Mouse (Mus musculus): ENCODE measurements around the gene Syt17.
A peak's percentile ranks its signal among the peaks of the same experiment; 100 is the strongest.
"Not testable (repeated sequence)": the region's sequence is repeated elsewhere in the genome, so short reads cannot be mapped to it uniquely, and the experiment has no call there.

Gene Syt17

DNA sequence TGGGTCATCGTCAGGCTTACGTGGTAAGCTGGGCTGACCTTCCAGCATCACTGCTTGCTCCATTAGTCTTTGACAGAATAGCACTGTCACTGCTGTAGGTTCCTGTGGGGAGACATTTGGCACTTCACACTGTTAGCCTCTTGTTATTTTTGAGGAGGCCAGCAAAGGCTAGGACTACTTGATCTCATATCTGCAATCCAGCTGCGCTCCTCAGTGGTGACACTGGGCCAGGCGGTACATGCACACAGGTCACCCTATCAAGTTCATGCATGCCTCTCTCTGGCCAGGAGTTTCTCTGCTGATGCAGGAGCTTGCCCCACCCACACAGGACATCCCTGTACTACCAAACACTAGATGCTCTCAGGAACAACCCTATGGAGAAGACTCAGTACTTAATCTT lies 71.4 kb downstream of the Syt17 start:
- DNase-seq = no peak

DNA sequence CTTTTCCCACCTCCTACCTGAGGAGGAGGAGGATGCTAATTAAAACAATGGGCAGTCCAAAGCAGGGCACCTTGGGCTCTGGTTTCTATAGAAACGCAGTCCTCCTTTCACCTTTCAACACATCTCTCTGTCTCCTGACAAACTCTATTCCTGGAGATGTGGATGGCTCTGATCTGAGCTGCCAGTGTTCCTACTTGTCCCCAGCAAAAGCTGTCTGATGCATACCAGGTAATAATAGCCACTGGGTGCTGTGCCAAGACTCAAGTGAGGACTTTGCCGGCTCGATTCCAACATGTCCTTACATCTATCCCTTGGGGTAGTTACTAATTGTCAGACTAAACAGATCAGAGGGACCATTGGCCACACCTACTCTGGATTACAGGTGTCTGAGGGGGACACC lies 72.7 kb downstream of the Syt17 start:
- DNase-seq = no peak

DNA sequence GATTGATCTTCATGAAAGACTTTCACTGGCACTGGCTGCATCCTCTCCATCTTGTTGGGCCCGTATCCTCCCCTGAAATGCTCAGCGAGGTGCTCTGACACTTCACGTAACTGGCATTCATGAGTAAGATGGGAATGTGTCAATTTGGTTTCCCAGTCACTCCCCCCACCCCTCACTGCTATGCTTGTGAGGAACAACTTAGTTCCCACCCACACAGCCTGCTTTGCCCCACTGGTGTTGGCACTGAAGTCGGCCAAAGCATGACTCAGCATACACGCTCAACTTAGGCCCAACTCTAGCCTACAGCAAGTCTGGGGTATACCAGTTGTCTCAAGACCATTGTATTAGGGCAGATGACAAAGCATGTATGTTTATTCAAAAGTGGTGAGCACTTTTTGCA lies 76.7 kb downstream of the Syt17 start:
- no peak for DNase-seq

DNA sequence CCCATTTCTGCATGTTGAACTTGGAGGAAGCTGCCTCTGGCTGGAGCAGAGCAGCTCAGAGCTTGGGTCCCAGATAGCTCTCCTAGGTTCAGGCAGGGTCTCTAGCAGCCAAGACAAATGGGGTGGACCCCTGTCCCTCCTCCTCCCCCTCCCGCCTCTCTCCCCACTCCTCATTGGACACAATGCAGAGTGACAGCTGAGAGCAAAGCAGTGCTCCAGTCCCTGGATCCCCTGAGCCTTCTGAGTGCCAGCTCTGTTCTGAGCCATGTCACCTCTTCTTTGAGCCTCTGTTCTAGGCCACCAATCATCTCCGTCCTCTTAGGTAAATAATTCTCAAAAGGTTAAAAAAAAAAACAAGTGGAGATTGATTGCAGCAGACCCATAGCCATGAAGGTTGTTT lies 78.3 kb downstream of the Syt17 start:
- peak; percentile 11 for DNase-seq

DNA sequence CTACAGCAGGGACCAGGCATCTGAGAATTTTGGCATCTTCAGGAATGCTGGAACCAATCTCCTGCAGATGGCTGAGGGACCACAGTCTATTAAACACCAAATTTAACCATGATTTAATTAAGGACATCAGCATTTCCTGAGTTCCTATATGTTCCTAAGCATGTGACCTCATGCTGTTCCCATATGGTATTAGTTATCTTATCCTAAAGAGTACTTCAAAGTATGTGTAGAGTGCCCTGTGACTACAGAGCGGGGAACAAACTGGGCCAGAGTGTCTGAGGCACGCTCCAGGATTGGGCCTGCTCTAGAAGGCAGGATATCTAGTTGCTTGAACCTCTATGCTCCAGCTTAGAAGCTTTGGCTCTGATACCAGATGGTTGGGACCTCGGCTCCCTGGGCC lies 82.1 kb downstream of the Syt17 start:
- DNase-seq = no peak

DNA sequence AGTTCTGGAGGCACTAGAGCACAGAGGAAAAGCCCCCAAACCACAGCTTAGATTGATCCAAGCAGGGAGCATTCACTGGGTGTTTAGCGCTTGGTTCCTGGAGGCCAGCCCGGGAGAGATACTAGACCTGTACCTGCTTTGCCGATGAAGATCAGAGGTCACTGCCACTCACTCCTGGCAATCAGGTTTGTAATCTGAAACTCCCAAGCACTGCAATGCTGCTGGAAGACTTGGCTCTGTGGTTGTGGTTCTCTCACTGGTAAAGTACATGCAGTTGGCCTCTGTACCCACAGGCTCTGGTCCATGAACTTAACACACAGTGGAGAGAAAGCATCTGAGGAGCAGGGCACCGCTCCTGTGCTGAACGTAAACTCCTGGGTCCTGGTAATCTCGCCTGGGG lies 82.8 kb downstream of the Syt17 start:
- DNase-seq = no peak

DNA sequence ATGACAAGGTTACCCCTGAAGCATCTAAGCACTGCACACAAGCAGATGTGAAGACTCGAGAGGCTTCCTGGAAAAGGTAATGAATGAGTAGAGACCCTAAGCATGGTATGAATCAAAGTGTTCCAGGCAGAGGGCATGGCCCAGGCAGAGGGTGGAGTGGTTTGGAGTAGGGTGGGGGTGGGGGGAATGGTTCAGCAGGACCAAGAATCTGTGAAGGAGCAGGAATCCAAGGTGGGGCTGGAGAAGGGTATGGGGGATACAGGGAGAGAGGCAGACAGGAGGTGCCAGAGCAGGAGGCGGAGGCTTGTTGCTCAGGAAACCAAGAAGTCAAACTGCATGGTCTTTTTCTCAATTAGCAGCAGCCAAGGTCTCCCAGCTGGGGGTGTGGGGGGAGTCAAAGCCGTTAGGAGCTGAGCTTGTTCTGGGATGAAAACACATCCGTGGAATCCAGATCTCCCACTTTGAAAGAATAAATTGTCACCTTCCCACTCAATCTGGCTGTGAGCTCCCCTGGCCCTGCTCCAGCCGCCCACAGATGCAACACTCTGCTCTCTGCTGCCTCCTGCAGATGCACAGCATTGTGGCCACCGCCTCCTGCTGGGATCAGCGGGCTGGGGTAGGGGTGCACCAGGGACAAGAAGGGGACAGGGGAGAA lies 83.5 kb downstream of the Syt17 start:
- DNase-seq = peak; percentile 59

DNA sequence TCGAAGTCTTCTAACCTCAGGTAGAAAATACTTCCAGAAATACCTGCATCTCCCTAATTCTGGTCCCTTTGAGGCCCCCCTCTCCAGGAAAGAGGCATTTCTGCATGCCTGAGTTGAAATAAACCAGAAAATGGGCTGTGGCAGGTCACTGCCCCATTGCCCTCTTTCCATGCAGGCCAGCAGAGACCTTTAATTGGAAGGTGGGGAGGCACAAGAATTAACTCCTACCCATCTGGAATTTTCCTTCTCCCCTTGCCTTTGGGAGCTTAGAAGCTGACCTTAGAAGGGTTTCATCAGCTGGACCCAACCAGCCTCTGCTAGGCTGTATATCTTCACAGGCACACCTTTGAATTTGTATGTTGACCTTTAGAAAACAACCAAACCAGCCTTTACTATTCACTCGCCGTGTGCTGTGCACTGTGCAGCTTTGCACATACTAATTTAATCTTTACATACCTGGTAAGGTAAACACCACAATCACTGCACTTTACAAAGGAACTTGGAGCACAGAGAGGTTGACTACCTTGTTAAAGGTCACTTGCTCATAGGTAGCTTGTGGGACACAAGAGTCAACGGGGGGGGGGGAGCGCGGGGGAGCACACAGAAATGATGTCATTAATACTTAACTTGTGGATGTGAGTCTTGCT lies 84.3 kb downstream of the Syt17 start:
- peak; percentile 15 for DNase-seq

DNA sequence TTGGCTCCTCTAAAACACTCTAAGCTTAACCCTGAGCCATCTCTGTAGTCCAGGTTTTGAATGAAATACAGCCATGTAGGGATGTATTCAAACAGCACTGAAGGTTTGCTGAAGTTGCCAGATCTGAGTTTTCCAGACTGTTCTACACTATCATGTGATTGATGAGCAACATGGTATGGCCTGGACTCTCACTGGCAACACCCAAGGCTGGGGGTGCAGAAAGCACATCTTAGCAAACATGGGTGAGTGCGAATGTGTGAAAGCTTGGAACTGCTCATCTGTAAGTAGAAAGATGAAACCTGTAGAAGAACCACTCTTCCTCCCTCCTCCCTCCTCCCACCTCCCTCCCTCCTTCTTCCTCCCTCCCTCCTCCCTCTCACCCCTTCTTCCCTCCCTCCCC lies 85.1 kb downstream of the Syt17 start:
- DNase-seq = no peak

DNA sequence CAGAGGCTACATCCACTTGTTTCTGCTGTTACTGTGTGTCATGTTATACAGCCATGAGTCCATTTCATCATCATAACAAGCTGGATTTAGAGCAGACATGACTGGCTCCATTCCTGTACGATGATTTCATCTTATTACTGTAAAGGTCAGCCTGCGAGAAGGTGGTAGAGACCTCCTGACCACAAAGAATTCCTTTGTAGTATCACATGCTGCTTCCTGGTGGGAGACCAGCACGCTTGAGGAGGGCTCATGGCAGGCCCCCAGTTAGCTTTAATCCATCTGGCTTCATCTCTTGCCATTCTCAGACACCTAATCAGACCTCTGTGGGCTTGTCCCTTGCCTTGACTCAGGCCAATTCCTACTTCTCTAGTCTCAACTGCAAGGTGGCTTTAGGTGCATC lies 85.8 kb downstream of the Syt17 start:
- DNase-seq = no peak

DNA sequence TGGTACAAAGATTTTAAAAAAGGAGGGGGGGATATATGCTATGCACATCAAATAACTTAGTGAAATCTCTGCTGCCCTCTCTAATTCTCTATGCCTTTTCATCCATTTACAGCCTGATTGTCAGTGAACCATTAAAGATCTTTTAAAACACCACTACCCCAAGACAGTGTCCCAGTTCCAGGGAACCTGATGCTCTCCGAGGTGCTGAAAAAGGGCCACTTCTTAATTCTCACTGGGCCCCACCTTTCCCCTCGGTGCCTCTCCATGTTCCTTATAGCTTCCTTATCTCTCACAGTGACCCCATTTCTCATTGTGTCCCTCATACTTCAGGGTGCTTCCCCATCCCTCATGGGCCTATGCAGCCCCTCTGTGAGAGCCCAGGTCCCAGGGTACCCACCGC lies 89.0 kb downstream of the Syt17 start:
- DNase-seq = peak; percentile 40

DNA sequence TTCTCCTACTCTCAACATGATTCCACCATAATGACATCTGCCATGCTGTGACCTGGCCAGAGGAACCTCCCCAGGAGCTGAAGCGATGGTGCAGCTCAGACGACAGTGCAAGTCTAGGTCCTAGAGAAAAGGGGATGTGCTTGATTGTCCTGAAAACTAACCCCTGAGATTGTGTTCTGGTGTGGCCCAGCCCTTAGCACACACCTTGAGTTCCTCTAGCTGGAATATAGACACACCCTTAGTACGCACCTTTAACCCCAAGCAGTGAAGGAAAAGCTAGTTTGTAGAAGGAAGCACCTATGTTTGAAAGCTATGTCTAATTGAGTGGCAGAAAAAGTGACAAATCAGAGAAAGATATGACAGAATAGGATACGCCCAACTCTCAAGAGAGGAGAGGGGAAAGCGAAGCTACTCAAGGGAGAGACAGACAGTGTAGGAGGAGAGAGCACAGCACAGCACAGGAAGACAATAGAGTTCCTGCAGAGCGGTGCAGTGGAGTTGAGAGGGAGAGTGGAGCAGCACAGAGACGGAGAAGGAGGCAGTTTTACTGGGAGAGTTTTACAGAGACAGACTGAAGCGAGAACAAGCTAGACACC lies 91.5 kb downstream of the Syt17 start:
- not testable (repeated sequence) for DNase-seq

DNA sequence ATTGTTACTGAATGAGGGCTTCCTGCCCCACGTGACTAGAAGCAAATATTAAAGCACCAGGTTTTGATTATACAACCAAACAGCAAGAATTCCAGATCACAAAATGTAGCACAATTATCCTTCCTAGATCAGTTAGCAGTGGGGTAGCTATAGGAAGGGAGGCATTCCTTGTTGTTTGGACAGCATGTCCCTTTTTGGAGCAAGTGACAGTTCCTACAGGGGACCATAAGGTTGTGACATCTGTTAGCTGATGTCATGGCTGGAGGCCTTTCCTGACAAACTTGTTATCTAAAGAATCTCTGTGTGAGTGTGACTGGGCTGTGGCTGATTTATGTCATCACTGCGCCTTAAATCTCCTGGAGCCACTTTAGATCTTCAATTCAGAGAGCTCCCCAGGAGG lies 97.2 kb downstream of the Syt17 start:
- DNase-seq = no peak

DNA sequence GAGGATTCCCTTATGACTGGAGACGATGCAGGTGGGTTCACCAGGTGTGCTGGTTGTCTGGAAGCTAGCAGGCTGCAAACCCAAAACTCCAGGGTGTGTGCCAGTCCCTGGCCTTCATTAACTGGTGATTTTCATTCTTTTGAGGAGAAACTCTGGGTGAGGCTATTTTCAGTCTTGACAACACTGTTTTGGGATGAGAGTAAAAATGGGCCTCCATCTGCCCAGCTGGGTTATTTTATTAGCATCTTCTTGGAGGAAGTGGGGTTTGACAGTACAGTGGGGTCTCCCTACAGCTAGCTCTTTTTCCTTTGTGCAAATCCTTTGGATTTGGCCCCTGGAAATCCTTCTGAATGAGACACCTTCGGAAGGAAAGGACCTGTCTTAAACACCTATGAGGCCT lies 101.1 kb downstream of the Syt17 start:
- no peak for DNase-seq

DNA sequence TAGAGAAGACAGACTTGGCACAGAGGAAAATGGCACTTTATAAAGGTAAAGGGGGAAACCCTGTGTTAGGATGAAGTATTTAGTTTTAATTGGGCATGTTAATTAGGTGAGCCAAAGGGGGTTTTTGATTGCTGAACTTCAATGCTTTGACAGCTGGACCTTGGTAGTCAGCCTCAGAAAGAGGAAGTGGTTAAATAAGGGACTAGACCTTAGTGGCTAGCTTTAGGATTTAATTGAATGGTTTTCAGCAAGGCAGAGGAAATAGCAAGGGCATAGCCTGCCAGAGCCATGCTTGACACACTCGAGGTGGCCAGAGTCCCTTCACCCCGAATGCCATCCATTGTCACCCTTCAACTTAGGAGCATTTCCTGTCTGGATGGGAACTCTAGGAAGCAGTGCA lies 101.6 kb downstream of the Syt17 start:
- DNase-seq = peak; percentile 6

DNA sequence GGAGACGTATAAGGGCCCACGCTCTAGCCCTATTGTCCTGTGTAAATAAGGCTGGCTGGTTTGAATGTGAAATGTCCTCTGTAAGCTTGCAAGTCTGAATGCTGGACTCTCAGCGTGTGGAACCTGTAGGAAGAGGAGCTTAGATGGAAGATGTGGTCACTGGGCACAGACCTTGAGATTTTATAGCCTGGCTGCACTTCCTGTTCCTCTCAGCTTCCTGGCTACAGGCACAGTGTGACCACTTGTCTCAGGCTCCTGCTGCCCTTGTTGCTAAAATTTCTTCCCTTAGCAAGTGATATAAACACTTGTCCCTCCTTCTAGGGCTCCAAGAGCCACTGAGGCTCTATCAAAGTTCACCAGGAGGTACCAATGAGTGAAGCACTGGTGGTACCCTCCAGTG lies 102.6 kb downstream of the Syt17 start:
- no peak for DNase-seq

DNA sequence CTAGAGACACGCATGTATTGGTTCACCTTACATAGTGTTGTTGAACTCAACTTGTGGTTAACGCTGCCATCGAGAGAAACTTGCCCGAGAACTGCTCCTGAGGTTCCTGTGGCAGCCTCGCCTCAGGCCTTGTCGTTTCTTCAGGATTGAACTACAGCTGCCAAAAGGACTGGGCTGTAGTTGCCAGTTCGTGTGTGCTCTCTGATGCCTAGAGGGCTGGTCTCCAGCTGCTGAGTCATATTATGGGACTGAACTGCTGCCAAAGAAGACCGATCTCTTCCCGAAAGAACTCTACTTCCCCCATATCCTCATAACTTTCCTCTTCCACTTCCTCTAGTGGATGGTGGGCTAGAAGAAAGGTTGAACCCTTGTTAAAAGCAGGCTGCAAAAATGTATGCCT lies 103.3 kb downstream of the Syt17 start:
- no peak for DNase-seq
